Mouse (Mus musculus) embryonic fibroblast, embryonic 13.5 days (primary cell): ENCODE results near the gene Tfip11.

Experiments used
- CTCF ChIP-seq: IDR thresholded peaks from 2 replicates; pipeline ENCODE4 v1.5.1; 2011; ENCODE audit warnings: mild to moderate bottlenecking, control low read depth, low read length, moderate library complexity, borderline replicate concordance; ENCODE audit not compliant: insufficient read depth
- POLR2A ChIP-seq: IDR thresholded peaks from 2 replicates; pipeline ENCODE4 v1.6.1; 2011; ENCODE audit warnings: low read depth, mild to moderate bottlenecking, control low read depth, low read length, moderate library complexity

DNA sequence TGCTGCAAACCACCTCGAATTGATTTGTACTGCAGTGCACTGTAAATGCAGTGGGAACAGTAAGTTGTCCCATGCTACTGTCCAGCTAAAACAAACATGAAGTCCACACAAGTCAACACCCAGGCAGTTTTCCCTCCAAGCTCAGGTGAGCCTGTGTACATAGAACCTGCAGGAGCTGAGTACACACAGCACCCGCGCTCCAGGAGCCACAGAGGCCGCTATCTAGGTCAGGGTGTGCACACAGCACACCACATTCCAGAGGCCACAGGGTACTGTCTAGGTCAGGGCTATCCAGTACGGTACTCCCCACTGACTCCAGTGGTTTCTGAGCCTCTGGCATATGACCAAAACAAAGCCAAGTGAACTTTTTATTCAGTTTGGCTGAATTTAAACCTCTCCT, 23.8 kb upstream of the Tfip11 start:
- TF ChIP-seq POLR2A, result no peak
- no peak for TF ChIP-seq CTCF
